In genomic region chr3:138905678-138906077, GRCm38 (mm10) we compare ENCODE assay signal across 8 mouse cellular contexts.
DNase-seq lines count a peak whose midpoint lies in the region; ATAC-seq lines count a peak whose summit lies in the region.

No protein-coding gene starts in this region.

- H3K4me1 ChIP-seq in hindbrain, embryonic 10.5 days (replicated peaks), result peaks cover 12% of the 10 kb centered on the region

- no peak for ATAC-seq in inflammation-experienced regulatory T-cells, adult 6 months

- peak; percentile 30 for DNase-seq in retina, embryonic 14.5 days (ENCODE audit: low spot score)
- DNase-seq in retina, postnatal 1 day, result no peak
- DNase-seq in forelimb bud, embryonic 11.5 days (ENCODE audit: low read depth, low spot score), result peak; percentile 47
- DNase-seq in hindbrain, embryonic 10.5 days (ENCODE audit: low spot score), result peak; percentile 48
- peak; percentile 43 for DNase-seq in lung, postnatal 14 days
- DNase-seq in spleen, postnatal 10 days (ENCODE audit: low spot score in 2 of 2), result no peak
- DNase-seq in left cerebral cortex, adult 11 months (ENCODE audit: low spot score), result no peak

- peaks cover 25% of the 10 kb centered on the region for H3K36me3 ChIP-seq in hindbrain, embryonic 10.5 days

- WGBS in hindbrain, embryonic 10.5 days, result 32% methylated on average over 7 of the region's 7 CpGs

- H3K9me3 ChIP-seq in hindbrain, embryonic 10.5 days, result no peaks in the 10 kb centered on the region

- peak overlapping the region; percentile 65 for H3K27ac ChIP-seq in hindbrain, embryonic 10.5 days

- H3K27me3 ChIP-seq in hindbrain, embryonic 10.5 days (ENCODE audit: insufficient read depth, poor library complexity, severe bottlenecking), result no peaks in the 10 kb centered on the region

- no peak overlapping the region for H3K4me3 ChIP-seq in hindbrain, embryonic 10.5 days

Comparison
In these comparisons a context has a peak if more than half of its experiments do, and no peak if none do; other contexts are left out.
1. DNase-seq: peak in retina, embryonic 14.5 days (single experiment), forelimb bud, embryonic 11.5 days (single experiment), hindbrain, embryonic 10.5 days (single experiment) and lung, postnatal 14 days (single experiment); none in retina, postnatal 1 day (single experiment), spleen, postnatal 10 days (0 of 2) and left cerebral cortex, adult 11 months (single experiment).